Mouse (Mus musculus): ENCODE measurements around the gene Celf5. TPM values are rescaled to one million over a fixed set of nuclear protein-coding genes. Genes with fewer than 3 reads are reported as not detected.

Celf5 gene
- total RNA-seq, 2 experiments from 2014 or later, result not detected

DNA sequence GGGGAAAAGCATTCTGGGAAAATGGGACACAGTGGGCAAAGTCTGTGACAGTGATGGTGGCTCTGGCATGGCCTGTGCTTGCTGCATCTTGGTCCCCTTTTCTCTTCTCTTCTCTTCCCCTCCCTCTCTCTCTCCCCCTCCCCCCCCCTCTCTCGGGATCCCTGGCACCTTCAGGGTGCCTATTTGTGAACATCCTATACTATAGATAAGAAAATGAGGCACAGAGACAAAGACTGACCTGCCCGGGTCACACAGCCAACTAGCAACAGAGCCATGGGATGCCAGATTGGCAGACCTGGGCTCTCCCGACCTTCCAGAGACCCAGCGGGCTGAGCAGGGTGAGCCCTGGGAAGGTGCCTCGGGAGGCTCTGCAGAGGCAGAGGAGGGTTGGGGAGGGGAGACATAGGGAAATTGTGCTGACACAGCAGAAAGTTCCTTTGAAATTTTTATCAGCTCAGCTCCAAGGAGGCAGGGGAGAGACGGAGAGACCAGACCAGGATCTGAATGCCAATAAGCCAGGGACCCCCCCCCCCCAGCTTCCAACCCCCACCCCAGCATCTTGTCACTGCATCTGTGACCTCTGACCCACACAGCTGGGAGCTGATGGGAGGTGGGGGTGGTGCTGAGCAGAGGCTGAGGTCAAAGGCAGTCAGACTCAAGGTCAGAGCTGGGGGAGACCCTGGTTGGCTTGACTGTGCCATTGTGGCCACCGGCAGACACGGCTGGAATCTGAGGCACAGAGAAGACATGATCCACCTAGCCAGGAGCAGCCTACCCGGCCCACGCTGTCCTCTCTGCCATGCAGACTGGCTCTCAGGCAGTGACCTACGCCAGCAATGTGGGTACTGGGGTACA is 64.1 kb downstream of the Celf5 start:
- ATAC-seq (replicated peaks; ENCODE audit: poor library complexity), result no peak

DNA sequence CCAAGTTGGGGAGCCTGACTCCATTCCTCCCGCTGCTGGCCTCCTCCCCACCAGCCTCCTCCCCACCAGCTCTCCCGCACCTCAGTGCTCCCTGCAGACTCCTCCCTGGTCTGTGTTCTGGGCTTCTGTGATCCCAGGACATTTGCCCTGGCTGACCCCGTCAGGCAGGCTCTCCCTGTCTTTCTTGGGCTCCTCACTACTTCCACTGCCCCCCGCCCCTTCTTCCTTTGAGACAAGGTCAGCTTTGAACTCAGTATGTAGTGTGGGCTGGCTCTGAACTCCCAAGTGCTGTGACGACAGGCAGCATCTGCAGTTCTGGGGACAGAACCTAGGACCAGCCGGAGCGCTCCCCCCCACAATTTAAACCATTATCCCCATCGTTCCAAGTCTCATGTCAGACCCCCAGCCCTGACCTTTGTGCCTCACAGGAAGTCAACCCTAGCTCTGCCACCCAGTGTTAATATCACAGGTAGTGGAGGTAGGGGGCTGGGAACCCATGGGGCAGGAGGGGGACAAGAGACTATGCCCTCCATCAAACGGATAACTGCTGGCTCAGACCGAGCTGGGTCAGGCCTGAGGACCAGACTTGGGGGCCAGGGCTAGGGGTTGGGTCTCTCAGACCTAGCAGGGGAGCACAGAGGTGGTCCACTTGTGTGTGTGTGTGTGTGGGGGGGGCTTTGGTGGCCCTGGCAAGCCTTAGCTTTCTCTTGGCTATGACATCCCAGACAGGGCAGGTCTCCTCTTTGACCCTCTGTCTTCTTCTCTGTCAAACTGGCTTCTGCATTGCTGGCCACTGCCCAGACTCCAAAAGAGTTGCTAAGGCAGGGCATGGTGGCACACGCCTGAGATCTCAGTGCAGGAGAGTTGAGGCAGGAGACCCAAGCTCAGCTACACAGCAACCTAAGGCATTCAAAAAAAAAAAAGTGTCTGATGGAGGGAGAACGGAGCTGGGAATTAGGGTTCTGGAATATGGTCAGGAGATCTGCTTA is 65.0 kb downstream of the Celf5 start:
- no peak for ATAC-seq (replicated peaks; ENCODE audit: poor library complexity)

DNA sequence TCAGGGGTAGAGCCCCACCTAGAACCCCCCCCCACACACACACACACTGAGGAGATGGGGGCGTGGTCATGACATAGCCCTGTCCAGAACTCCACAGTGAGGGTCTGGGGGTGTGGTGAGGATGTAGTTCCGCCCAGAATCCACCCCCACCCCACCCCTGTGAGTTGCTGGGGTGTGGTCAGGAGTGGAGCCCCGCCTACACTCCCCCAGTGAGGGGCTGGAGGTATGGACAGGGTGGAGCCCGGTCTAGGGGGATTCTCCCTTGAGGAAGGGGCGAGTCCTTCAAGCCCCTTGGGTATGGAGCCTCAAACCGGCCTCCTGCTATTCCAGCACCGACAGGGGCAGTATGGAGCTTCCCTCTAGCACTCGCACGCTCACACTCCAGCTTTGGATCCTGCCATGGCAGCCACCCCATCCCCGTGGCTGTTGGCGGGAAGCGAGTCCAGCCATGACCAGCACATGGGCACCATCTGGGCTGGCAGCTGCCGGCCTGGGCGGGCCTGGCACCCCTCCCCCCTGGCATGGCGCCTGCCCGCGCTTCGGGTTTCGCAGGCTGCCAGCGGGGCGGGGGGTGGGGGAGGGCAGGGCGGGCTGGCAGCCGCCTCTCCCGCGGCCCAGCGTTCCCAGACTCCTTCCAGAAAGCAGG is 65.8 kb downstream of the Celf5 start:
- ATAC-seq (replicated peaks; ENCODE audit: poor library complexity), result peak; percentile 49

DNA sequence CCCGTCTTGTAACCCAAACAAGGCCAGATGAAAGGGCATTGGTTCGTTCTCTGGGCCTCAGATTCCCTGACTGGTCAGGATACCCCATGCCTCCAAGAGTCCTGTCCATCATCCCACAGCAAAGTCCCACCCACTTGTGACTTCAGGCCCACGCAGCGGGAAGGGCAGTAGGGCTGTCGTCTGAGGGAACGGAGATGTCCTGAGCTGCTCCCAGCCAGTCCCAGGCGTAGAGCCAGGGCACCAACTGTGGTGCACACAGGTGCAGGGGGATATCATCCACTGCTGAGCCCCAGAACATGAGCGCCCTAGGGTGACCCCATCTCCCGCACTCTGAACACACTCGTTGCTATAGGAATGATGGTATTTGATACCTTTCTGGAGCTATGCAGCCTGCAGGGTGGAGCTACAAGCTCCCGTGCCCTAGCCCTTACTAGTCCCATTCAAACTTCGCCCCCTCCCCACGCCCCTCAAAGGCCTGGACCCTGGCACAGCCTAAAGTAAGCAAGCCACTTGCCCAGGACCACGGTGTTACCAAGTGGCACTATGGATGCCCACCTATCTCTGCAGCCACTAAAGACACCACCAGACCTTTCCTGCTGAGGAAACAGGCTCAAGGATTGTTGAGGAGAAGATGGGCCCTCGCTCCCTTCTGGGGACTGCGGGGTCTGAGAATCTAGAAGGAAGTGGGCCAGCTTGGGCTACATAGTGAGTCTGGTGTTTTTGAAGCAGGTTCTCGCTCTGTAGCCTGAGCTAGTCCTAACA is 66.8 kb downstream of the Celf5 start:
- ATAC-seq (replicated peaks; ENCODE audit: poor library complexity), result no peak

DNA sequence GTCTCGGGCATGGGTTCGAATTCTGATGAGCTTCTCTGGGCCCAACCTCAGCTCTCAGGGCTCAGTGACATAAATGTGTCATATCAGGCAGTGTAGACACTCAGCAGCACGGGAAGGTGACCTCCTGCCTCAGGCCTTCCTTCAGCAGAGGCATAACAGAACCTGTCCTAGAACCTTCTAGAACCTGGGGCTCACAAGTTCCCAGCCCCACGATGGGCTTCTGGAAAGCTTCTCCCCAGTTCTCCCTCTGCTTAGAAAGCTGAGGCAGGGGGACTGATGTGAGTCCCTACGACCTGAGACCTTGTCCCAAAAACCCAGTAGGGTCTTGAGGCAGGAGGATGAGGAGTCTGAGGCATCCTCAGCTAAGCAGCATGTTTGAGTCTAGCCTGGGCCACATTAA is 67.4 kb downstream of the Celf5 start:
- no peak for ATAC-seq (replicated peaks; ENCODE audit: poor library complexity)

DNA sequence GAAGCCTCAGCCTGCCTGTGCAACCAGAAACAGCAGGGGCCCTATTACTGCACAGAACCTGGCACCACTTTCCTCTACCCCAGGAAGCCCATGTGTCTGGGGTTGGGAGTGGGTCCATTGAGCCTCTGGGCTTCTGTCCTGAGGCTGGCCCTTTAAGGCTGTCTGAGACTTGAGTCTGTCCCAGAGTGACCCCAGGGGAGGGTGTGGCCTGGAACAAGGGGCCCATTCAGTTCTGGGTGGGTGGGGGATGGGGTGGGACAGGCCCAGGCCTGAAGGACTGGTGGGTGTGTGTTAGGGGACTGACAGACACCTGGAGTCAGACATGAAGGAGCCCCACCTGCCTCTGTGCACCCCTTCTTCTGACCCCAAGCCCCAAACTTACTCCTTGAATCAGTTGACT is 67.8 kb downstream of the Celf5 start:
- no peak for ATAC-seq (replicated peaks; ENCODE audit: poor library complexity)

DNA sequence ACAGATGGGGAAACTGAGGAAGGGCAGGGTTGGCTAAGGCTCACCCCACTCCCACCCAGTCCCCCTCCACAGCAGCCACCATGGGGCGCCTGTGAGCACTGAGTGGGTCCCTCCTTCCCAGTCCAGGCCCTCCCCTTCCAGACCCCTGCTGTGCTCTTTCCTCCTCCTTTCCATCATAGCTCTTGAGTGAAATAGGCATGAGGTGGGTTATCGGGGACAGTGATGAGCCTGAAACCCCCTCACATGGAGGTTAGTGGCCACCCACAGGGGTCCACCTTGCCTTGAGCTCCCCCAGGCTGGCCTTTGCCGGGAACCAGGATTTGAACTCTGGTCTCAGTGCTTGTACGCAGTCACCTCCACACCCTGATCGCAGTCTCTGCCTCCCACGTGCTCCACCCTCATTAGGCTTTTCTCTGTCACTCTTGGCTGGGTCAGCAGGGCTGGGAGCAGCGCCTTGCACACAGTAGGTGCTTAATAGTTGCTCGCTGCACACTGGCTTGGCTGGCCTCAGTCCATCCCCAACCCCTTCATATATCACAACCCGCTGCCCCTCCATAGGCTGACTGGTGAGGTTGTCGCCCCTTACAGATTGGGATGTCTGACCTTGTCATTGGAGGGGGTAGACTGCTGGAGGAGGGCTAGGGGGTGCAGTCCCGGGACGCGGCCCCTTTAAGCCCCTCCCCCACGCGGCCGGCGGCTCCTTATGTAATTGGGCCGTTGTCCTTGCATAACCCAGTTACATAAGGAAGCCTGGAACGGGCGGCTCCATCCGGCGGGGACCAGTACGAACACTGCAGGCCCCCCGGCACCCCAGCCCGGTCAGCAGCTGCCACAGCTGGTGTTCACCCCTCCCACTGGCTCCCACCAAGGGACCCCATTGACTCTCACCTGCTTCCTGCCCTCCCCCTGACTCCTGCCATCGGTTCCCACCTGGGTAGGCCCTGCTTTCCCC is 68.9 kb downstream of the Celf5 start:
- peak; percentile 60 for ATAC-seq (replicated peaks; ENCODE audit: poor library complexity)

DNA sequence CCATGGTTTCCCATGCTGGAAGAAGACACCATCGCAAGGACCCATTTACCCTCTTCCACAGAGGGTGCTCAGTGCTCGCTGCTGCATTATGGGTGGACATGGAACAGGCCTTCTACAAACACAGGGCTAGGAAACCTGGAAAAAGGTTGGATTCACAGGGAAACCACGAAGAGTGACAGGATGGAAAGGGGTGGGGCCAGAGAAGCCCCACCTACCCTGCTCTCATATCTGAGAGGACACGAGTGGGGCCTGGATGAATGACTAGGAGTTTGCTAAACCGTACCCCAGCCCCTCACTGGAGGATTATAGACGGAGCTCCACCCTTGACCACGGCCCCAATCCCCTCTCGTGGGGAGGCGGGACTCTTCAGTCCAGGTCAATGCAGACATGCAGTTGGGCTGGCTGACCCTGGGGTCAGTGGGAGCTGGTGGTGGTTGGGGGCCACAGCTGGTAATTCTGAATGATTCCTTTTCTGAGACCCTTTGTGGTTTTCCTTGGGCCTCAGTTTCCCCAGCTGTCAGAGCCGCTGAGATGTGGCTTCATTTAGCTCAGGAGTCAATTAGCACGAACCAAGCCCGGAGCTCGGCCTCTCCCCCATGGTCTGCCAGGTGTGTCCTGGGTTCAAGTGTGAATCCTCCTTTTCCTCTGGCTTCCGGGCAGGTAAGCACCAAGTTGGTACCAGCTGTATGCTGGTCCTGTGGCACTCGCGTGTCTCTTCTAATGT is 69.8 kb downstream of the Celf5 start:
- ATAC-seq (replicated peaks; ENCODE audit: poor library complexity), result no peak

DNA sequence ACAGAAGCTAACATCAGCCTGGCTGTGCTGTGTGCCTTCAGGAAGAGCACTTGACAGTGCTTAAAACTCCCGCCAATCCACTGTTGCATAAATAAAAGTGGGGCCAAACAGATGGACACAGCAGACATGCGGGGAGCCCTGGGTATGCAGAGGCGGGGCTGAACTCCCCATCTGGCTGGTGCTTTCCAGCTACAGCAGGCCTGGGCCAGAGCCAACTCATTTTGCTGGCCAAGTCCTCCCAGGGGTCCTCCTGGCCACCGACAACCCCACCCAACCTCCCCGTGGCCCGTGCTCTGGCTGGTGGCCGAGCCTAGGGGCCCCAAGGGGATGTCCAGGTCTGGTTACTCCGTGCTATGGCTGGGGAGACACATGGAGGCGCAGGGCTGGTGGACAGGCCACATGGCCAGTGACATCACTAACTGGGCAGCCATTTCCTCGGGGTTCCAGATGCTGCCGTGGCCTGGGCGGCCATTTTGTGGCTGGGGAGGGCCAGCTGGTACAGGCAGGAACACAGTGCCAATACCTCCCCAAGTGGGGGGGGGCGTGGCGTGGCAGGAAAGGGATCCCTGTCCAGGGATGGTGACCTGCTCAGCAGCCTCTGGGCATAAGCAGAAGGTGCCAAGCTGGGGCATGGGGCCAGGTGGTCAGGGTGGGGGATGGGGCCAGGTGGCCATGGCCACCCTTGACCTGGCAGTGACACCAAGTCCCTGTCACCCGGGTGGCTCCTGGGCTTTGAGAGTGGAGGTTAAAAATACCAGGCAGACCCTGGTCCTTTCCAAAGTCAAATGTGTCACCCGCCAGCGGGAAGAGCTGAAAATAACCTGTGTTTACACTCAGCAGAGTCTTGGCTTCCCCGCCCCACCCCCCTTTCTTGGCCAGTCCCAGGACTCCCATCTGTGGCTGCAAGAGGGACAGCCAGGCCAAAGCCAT is 70.8 kb downstream of the Celf5 start:
- no peak for ATAC-seq (replicated peaks; ENCODE audit: poor library complexity)

DNA sequence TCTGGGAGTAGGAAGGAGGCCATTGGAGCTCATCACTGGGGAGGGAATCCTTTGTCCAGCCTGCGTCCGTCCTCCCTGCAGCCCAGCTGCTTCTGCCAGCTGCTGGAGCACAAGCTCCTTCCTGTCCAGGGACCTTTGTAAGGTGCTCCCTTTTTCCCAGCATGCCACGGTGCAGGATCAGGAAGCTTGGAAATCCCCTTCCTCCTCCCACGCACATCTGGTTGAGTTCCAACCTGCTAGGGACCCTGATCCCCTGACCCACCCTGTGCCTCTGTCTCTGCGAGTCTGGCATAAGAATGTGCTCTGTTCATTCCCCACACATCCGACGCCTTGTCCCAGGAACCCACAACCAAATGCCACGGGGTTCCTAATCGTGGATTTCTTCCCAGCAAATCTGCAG is 71.5 kb downstream of the Celf5 start:
- no peak for ATAC-seq (replicated peaks; ENCODE audit: poor library complexity)

DNA sequence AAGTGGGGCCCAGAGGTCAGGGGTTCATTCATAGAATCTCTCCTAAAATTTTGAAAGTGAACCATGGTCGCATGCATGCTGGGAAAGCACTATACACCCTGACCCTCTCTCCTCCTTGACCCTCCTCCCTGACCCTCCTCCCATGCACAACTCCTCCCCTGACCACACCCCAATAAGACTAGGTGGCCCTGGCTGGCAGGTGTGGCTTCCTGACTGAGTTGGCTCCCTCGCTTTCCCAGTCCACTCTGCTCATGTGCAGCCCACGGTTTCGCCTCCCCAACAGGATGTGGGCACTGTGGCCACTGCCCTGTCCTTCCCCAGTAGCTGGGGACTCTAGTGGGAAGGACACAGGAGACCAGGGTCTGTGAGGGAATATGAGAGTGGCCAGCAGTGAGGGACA is 72.2 kb downstream of the Celf5 start:
- ATAC-seq (replicated peaks; ENCODE audit: poor library complexity), result no peak

DNA sequence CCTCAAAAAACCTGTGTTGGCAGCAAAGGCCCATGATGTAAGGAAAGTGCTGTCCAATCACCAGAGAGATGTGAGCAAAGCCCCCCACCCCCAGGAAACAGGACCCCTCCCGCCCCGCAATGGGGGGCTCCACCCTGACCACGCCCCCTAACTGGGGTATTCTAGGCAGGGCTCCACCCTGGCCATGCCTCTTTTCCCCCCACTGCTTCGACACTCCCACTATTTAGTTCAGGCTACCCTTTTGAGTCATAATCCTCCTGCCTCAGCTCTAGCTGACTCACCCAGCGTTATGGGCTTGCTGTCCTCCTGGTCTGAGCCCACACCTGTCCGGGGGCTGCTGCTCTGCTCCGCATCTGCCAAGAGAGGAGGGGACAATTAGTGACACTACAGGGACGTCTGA is 73.2 kb downstream of the Celf5 start:
- ATAC-seq (replicated peaks; ENCODE audit: poor library complexity), result no peak

Other genes starting within 250 kb of the Celf5 start
- gene Zfr2, start 249.6 kb downstream of the Celf5 start, total RNA-seq (2015), result 0.05 TPM in 1 of 2 replicates, not detected in the other
- 0.17 TPM in 1 of 2 replicates, not detected in the other for gene Zfr2, start 249.6 kb downstream of the Celf5 start, total RNA-seq (2017)
- gene Matk, start 229.8 kb downstream of the Celf5 start, total RNA-seq (2015), result 10.2 and 16.7 TPM in 2 replicates
- gene Matk, start 229.8 kb downstream of the Celf5 start, total RNA-seq (2017), result 32.7 and 33.7 TPM in 2 replicates
- gene Mrpl54, start 215.8 kb downstream of the Celf5 start, total RNA-seq (2015), result 95.1 and 97.1 TPM in 2 replicates
- 155 and 196 TPM in 2 replicates for gene Mrpl54, start 215.8 kb downstream of the Celf5 start, total RNA-seq (2017)
- 15.5 and 20.2 TPM in 2 replicates for gene Apba3, start 215.7 kb downstream of the Celf5 start, total RNA-seq (2015)
- 10.5 and 16.9 TPM in 2 replicates for gene Apba3, start 215.7 kb downstream of the Celf5 start, total RNA-seq (2017)
- gene Tjp3, start 191.1 kb downstream of the Celf5 start, total RNA-seq (2015), result 2.3 TPM in 2 replicates
- gene Tjp3, start 191.1 kb downstream of the Celf5 start, total RNA-seq (2017), result 3.9 and 5.2 TPM in 2 replicates
- 18.9 and 24.6 TPM in 2 replicates for gene Pip5k1c, start 189.7 kb downstream of the Celf5 start, total RNA-seq (2015)
- gene Pip5k1c, start 189.7 kb downstream of the Celf5 start, total RNA-seq (2017), result 32.4 and 37.4 TPM in 2 replicates
- 7.1 and 7.6 TPM in 2 replicates for gene Cactin, start 161.6 kb downstream of the Celf5 start, total RNA-seq (2015)
- gene Cactin, start 161.6 kb downstream of the Celf5 start, total RNA-seq (2017), result 30.8 and 32.7 TPM in 2 replicates
- 0.20 and 0.47 TPM in 2 replicates for gene Tbxa2r, start 154.0 kb downstream of the Celf5 start, total RNA-seq (2015)
- 0.47 TPM in 1 of 2 replicates, not detected in the other for gene Tbxa2r, start 154.0 kb downstream of the Celf5 start, total RNA-seq (2017)
- gene Gipc3, start 139.4 kb downstream of the Celf5 start, total RNA-seq (2015), result 0.32 TPM in 1 of 2 replicates, not detected in the other
- gene Gipc3, start 139.4 kb downstream of the Celf5 start, total RNA-seq (2017), result 0.17 TPM in 1 of 2 replicates, not detected in the other
- gene Hmg20b, start 132.2 kb downstream of the Celf5 start, total RNA-seq (2015), result 24.5 and 29.0 TPM in 2 replicates
- gene Hmg20b, start 132.2 kb downstream of the Celf5 start, total RNA-seq (2017), result 22.2 and 32.3 TPM in 2 replicates
- gene Mfsd12, start 125.2 kb downstream of the Celf5 start, total RNA-seq (2015), result 6.7 and 7.0 TPM in 2 replicates
- gene Mfsd12, start 125.2 kb downstream of the Celf5 start, total RNA-seq (2017), result 12.1 and 12.6 TPM in 2 replicates
- gene 4930404N11Rik, start 116.9 kb downstream of the Celf5 start, total RNA-seq (2015), result 0.59 and 0.99 TPM in 2 replicates
- 0.92 and 2.2 TPM in 2 replicates for gene 4930404N11Rik, start 116.9 kb downstream of the Celf5 start, total RNA-seq (2017)
- 17.1 and 21.7 TPM in 2 replicates for gene Fzr1, start 104.2 kb downstream of the Celf5 start, total RNA-seq (2015)
- 17.3 and 17.8 TPM in 2 replicates for gene Fzr1, start 104.2 kb downstream of the Celf5 start, total RNA-seq (2017)
- gene Dohh, start 98.3 kb downstream of the Celf5 start, total RNA-seq (2015), result 9.3 and 13.7 TPM in 2 replicates
- gene Dohh, start 98.3 kb downstream of the Celf5 start, total RNA-seq (2017), result 36.5 and 52.5 TPM in 2 replicates
- 2.6 and 3.0 TPM in 2 replicates for gene Gm48551, start 98.2 kb downstream of the Celf5 start, total RNA-seq (2015)
- gene Gm48551, start 98.2 kb downstream of the Celf5 start, total RNA-seq (2017), result 0.62 and 1.7 TPM in 2 replicates
- not detected in 2 replicates for gene Gm48552, start 93.7 kb downstream of the Celf5 start, total RNA-seq (2015)
- 0.46 TPM in 1 of 2 replicates, not detected in the other for gene Gm48552, start 93.7 kb downstream of the Celf5 start, total RNA-seq (2017)
- 31.0 and 31.4 TPM in 2 replicates for gene Smim24, start 89.7 kb downstream of the Celf5 start, total RNA-seq (2015)
- 7.5 and 17.1 TPM in 2 replicates for gene Smim24, start 89.7 kb downstream of the Celf5 start, total RNA-seq (2017)
- 35.5 and 36.8 TPM in 2 replicates for gene Nfic, start 27.1 kb downstream of the Celf5 start, total RNA-seq (2015)
- 4.0 and 5.0 TPM in 2 replicates for gene Nfic, start 27.1 kb downstream of the Celf5 start, total RNA-seq (2017)
- gene Ncln, start 13.7 kb upstream of the Celf5 start, total RNA-seq (2015), result 81.2 and 99.2 TPM in 2 replicates
- 85.6 and 101 TPM in 2 replicates for gene Ncln, start 13.7 kb upstream of the Celf5 start, total RNA-seq (2017)
- gene S1pr4, start 17.4 kb upstream of the Celf5 start, total RNA-seq (2015), result 8.3 and 8.9 TPM in 2 replicates
- gene S1pr4, start 17.4 kb upstream of the Celf5 start, total RNA-seq (2017), result 6.2 and 9.5 TPM in 2 replicates
- gene Gna15, start 41.5 kb upstream of the Celf5 start, total RNA-seq (2015), result 29.4 and 31.9 TPM in 2 replicates
- 28.7 and 28.9 TPM in 2 replicates for gene Gna15, start 41.5 kb upstream of the Celf5 start, total RNA-seq (2017)
- 5.4 and 6.0 TPM in 2 replicates for gene Gna11, start 62.5 kb upstream of the Celf5 start, total RNA-seq (2015)
- 7.6 and 10.2 TPM in 2 replicates for gene Gna11, start 62.5 kb upstream of the Celf5 start, total RNA-seq (2017)
- 197 and 225 TPM in 2 replicates for gene Aes, start 76.8 kb upstream of the Celf5 start, total RNA-seq (2015)
- gene Aes, start 76.8 kb upstream of the Celf5 start, total RNA-seq (2017), result 178 and 191 TPM in 2 replicates
- 0.95 and 1.5 TPM in 2 replicates for gene Tle2, start 91.9 kb upstream of the Celf5 start, total RNA-seq (2015)
- 0.08 and 3.5 TPM in 2 replicates for gene Tle2, start 91.9 kb upstream of the Celf5 start, total RNA-seq (2017)
- 15.4 and 18.4 TPM in 2 replicates for gene Tle6, start 118.4 kb upstream of the Celf5 start, total RNA-seq (2015)
- 3.5 and 13.3 TPM in 2 replicates for gene Tle6, start 118.4 kb upstream of the Celf5 start, total RNA-seq (2017)
- gene BC025920, start 123.6 kb upstream of the Celf5 start, total RNA-seq (2015), result 1.2 and 3.1 TPM in 2 replicates
- 1.2 and 2.2 TPM in 2 replicates for gene BC025920, start 123.6 kb upstream of the Celf5 start, total RNA-seq (2017)
- gene Sirt6, start 145.1 kb upstream of the Celf5 start, total RNA-seq (2015), result 8.3 and 9.5 TPM in 2 replicates
- gene Sirt6, start 145.1 kb upstream of the Celf5 start, total RNA-seq (2017), result 4.1 and 5.3 TPM in 2 replicates
- 5.8 and 6.8 TPM in 2 replicates for gene Ankrd24, start 145.8 kb upstream of the Celf5 start, total RNA-seq (2015)
- 7.0 and 8.9 TPM in 2 replicates for gene Ankrd24, start 145.8 kb upstream of the Celf5 start, total RNA-seq (2017)
- gene Gm10778, start 166.3 kb upstream of the Celf5 start, total RNA-seq (2015), result 4.4 and 8.6 TPM in 2 replicates
- gene Gm10778, start 166.3 kb upstream of the Celf5 start, total RNA-seq (2017), result 4.6 and 4.9 TPM in 2 replicates
- gene Zfp433, start 222.1 kb upstream of the Celf5 start, total RNA-seq (2015), result 14.7 and 30.3 TPM in 2 replicates
- 18.4 and 22.5 TPM in 2 replicates for gene Zfp433, start 222.1 kb upstream of the Celf5 start, total RNA-seq (2017)